Mouse (Mus musculus) liver, embryonic 12.5 days (tissue): ENCODE data around the gene T. TPM values are rescaled to one million over a fixed set of nuclear protein-coding genes. Genes with fewer than 3 reads are reported as not detected.

Source experiments
- ATAC-seq: fragments of 200-750 bp; cut with Nextera tagmentation; 2 replicates; pipeline ENCODE4 v1.8.0; 2017; ENCODE audit warnings: moderate number of reproducible peaks, mild to moderate bottlenecking, moderate library complexity
- H3K27ac ChIP-seq: fragments of 300-500 bp; sonication (generic); 2 replicates; pipeline ENCODE4 v1.5.1; 2016; ENCODE audit warnings: mild to moderate bottlenecking
- H3K27me3 ChIP-seq: fragments of 300-500 bp; sonication (generic); replicated peaks from 2 replicates; pipeline ENCODE4 v1.6.1; 2016; ENCODE audit warnings: mild to moderate bottlenecking, moderate library complexity
- H3K36me3 ChIP-seq: fragments of 300-500 bp; sonication (generic); 2 replicates; pipeline ENCODE4 v1.6.1; 2016; ENCODE audit warnings: mild to moderate bottlenecking, moderate library complexity
- H3K4me1 ChIP-seq: fragments of 300-500 bp; sonication (generic); 2 replicates; pipeline ENCODE4 v1.6.1; 2016
- H3K4me2 ChIP-seq: fragments of 300-500 bp; sonication (generic); 2 replicates; pipeline ENCODE4 v1.6.1; 2016; ENCODE audit warnings: mild to moderate bottlenecking, moderate library complexity
- H3K4me3 ChIP-seq: fragments of 300-500 bp; sonication (generic); 2 replicates; pipeline ENCODE4 v1.5.1; 2016; ENCODE audit warnings: mild to moderate bottlenecking, moderate library complexity
- H3K9ac ChIP-seq: fragments of 300-500 bp; sonication (generic); 2 replicates; pipeline ENCODE4 v1.6.1; 2016; ENCODE audit warnings: mild to moderate bottlenecking, moderate library complexity
- H3K9me3 ChIP-seq: fragments of 300-500 bp; sonication (generic); replicated peaks from 2 replicates; pipeline ENCODE4 v1.6.1; 2016; ENCODE audit warnings: mild to moderate bottlenecking, moderate library complexity
- WGBS: fragments of 180-500 bp; shearing (Covaris S2); methylation state at CpG from one replicate; pipeline ENCODE4 v1.1.7; 2016; ENCODE audit not compliant: insufficient replicate concordance; 5-methylcytosine and 5-hydroxymethylcytosine counted together
- polyA plus RNA-seq: library from polyadenylated mRNA; unstranded; fragments of >200 nt; fragmentation: Nextera tagmentation; extraction: Ambion mirVana; gene quantifications from 2 replicates; pipeline ENCODE4 v1.2.1, GENCODE M21; 2016

Gene T
- polyA plus RNA-seq, 1 experiment from 2014 or later, result not detected

GRCm38 (mm10) chr17:8481797-8482196, 47.6 kb downstream of the T start:
- Histone ChIP-seq H3K9me3 (no peaks in the 10 kb centered on the region), H3K9ac (no peak overlapping the region), H3K27ac (no peak overlapping the region), H3K36me3 (no peaks in the 10 kb centered on the region), H3K4me2 (no peak overlapping the region), H3K4me3 (no peak overlapping the region), H3K27me3 (no peaks in the 10 kb centered on the region; the same call in 1 of the 2 replicates), H3K4me1 (no peaks in the 10 kb centered on the region)
- ATAC-seq, result no peak
- WGBS, result 66% methylated on average over 10 of the region's 10 CpGs

DNA sequence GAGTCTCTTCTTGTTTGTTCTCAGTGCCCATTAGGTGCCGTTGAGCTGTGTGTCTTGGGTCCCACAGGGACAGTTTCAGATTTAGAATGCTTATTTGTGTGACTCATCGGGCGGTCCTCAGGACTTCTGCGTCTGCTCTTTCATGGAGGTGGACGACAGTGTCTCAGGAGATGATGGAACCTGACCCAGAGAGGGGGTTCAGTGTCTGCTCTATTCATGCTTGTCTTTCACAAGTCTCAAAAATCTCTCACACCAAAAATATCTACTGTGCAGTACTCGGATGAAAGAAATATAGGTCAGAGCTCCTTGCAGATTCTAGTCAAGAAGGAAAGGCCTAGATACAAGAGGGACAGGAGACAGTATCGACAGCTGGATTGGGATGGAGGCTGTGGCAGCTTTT, 48.7 kb downstream of the T start:
- no peaks in the 10 kb centered on the region for H3K4me1 ChIP-seq
- no peak overlapping the region for H3K27ac ChIP-seq
- no peak overlapping the region for H3K9ac ChIP-seq
- no peaks in the 10 kb centered on the region for H3K36me3 ChIP-seq
- no peaks in the 10 kb centered on the region for H3K9me3 ChIP-seq
- no peak overlapping the region for H3K4me3 ChIP-seq
- WGBS, result 66% methylated on average over 7 of the region's 7 CpGs
- H3K27me3 ChIP-seq, result no peaks in the 10 kb centered on the region; the same call in 1 of the 2 replicates
- no peak overlapping the region for H3K4me2 ChIP-seq
- ATAC-seq, result no peak

DNA sequence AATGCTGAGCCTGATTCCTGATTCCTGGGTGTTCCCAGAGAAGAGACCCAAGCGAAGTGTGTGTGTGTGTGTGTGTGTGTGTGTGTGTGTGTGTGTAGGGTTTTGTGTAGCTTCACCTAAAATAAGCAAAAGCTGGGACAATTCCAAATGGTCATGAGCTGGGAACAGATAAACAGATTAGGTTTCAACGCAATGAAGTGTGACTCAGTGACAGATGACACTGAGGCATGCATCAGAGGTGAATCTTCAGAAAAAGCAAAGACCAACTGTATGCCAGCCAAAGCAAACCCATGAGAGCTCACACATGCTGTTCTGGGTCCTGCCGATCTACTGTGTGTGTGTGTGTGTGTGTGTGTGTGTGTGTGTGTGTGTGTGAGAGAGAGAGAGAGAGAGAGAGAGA, 50.0 kb downstream of the T start:
- no peaks in the 10 kb centered on the region for H3K36me3 ChIP-seq
- no peak for ATAC-seq
- WGBS, result 45% methylated on average over 3 of the region's 3 CpGs
- H3K4me3 ChIP-seq, result no peak overlapping the region
- H3K9ac ChIP-seq, result no peak overlapping the region
- no peak overlapping the region for H3K4me2 ChIP-seq
- no peaks in the 10 kb centered on the region; the same call in 1 of the 2 replicates for H3K27me3 ChIP-seq
- H3K4me1 ChIP-seq, result no peaks in the 10 kb centered on the region
- no peaks in the 10 kb centered on the region for H3K9me3 ChIP-seq
- H3K27ac ChIP-seq, result no peak overlapping the region

GRCm38 (mm10) chr17:8485146-8485545, 50.9 kb downstream of the T start:
- Histone ChIP-seq H3K4me3 (no peak overlapping the region), H3K27me3 (no peaks in the 10 kb centered on the region; the same call in 1 of the 2 replicates), H3K9me3 (no peaks in the 10 kb centered on the region), H3K9ac (no peak overlapping the region), H3K27ac (no peak overlapping the region), H3K36me3 (no peaks in the 10 kb centered on the region), H3K4me2 (no peak overlapping the region), H3K4me1 (no peaks in the 10 kb centered on the region)
- ATAC-seq, result no peak

DNA sequence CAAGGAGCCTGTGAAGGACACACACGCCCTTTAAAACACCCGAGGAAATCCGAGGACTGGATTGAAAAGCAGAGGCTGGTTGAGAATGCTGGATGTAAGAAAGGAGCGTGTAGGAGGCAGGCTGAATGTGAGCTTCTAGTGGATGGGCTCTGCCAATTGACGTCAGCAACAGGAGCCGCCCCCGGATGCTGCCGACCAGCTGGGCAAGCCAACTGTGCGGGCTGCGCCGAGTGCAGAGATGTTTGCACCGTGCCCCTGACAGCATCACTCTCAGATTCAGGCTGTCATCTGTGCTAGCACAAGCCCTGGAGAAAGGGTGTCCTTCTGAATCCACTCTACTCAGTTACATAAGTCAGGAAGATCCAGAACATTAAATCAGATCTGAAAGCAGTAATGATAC, 53.6 kb downstream of the T start:
- Histone ChIP-seq H3K4me2 (no peak overlapping the region), H3K9ac (no peak overlapping the region), H3K4me1 (no peaks in the 10 kb centered on the region), H3K9me3 (no peaks in the 10 kb centered on the region), H3K27me3 (no peaks in the 10 kb centered on the region), H3K36me3 (no peaks in the 10 kb centered on the region), H3K4me3 (no peak overlapping the region), H3K27ac (no peak overlapping the region)
- WGBS, result 50% methylated on average over 12 of the region's 12 CpGs
- no peak for ATAC-seq

DNA sequence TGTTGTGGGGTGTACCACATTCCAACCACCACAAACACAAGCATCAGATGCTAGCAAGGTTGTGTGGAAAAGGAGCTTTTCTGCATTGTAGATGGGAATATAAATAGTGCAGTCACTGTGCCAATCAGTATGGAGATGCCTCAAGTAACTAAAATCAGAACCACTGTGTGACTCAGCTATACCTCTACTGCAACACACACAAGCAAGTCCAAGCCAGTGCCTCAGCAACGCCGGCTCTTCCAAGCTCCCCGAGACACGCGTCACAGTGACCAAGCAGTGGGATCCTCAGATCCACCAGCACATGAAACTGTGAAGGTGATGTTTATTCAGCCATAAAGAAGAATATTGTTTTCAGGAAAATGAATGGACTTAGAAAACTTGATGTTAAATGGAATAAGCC, 56.7 kb downstream of the T start:
- 77% methylated on average over 5 of the region's 5 CpGs for WGBS
- H3K4me3 ChIP-seq, result no peak overlapping the region
- no peaks in the 10 kb centered on the region for H3K9me3 ChIP-seq
- no peak for ATAC-seq
- H3K4me2 ChIP-seq, result no peak overlapping the region
- H3K27ac ChIP-seq, result no peak overlapping the region
- H3K36me3 ChIP-seq, result no peaks in the 10 kb centered on the region
- H3K27me3 ChIP-seq, result no peaks in the 10 kb centered on the region
- no peaks in the 10 kb centered on the region for H3K4me1 ChIP-seq
- H3K9ac ChIP-seq, result no peak overlapping the region

Other genes with a start within 250 kb of the T start
- 0.22 TPM in 1 of 2 replicates, not detected in the other for gene Ccr6, start 198.4 kb upstream of the T start, polyA plus RNA-seq
- gene Mpc1, start 151.5 kb upstream of the T start, polyA plus RNA-seq, result 102 and 104 TPM in 2 replicates
- 64.0 and 64.8 TPM in 2 replicates for gene Sft2d1, start 123.3 kb upstream of the T start, polyA plus RNA-seq
- gene Prr18, start 97.0 kb upstream of the T start, polyA plus RNA-seq, result 0.04 and 0.12 TPM in 2 replicates
- 0.08 and 0.15 TPM in 2 replicates for gene T2, start 78.4 kb upstream of the T start, polyA plus RNA-seq
- gene Pde10a, start 90.9 kb downstream of the T start, polyA plus RNA-seq, result 1.1 and 1.7 TPM in 2 replicates
- gene Gm17087, start 132.5 kb downstream of the T start, polyA plus RNA-seq, result not detected in 2 replicates